Mouse (Mus musculus) layer of hippocampus, postnatal 25 days (tissue): ENCODE results near the gene 1700113H08Rik. TPM values are rescaled to one million over a fixed set of nuclear protein-coding genes. Genes with fewer than 3 reads are reported as not detected.

ENCODE experiments used
- DNase-seq, 2 experiments: peaks; one replicate each; pipeline ENCODE4 v3.0.0; 2022; ENCODE audit warnings: mixed read lengths in 2 of 2, low spot score in 1 of 2; ENCODE audit errors: extremely low spot score in 1 of 2
- total RNA-seq, 2 experiments: library from RNA; stranded (reverse); gene quantifications; 2 replicates each; pipeline ENCODE4 v1.2.3; 2021

1700113H08Rik gene
- total RNA-seq, 2 experiments from 2014 or later: not detected

DNA sequence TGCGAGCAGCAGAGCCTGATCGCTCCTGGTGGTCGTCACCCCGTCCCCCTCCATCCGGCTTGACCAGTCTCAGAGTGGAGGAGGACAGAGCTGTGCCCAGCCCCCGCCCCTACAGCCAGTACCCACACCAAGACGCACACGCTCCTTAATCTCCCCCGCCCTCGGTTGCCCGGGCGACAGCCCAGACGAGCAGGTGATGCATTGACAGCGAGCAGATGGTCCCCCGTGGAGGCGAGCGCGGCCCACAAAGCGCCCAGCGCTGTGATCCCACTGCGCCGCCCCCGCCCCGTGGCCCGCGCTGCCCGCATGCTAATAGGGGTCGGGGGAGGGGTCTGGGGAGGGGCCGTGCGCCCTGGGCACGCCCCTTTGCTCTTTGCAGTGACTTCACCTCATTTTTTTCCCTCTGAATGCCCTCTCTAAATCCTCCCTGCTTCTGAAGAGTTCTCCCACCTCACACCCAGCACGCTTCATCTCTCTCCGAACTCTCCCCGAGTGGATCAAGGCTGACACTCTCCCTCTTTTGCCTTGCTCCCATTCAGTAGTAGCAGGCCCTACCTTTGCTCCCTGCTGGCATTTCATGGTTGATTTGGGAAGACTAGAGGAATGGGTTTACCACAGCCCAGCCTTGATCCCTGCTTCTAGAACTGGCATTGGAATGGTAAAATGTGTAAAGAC is 543 bp downstream of the 1700113H08Rik start:
- peak; percentile 56 to 67 for DNase-seq

DNA sequence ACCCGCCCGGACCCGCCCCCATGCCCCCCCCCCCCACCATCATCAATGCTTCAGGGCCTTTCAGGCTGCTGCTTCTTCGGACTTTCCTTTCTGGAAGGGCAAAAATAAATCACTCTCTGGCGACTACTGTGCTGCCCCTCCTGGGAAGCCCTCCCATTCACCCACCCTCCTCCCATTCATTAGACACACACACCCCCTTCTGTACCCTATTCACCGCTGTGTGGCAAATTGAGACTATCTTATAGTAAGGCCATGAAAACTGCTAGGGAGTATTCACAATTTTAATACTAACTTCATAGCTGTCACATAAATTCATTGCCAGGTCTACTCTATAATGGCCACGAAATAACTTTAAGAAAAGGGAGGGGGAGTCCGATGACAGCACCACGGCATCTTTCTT is 1.1 kb downstream of the 1700113H08Rik start:
- no peak for DNase-seq

DNA sequence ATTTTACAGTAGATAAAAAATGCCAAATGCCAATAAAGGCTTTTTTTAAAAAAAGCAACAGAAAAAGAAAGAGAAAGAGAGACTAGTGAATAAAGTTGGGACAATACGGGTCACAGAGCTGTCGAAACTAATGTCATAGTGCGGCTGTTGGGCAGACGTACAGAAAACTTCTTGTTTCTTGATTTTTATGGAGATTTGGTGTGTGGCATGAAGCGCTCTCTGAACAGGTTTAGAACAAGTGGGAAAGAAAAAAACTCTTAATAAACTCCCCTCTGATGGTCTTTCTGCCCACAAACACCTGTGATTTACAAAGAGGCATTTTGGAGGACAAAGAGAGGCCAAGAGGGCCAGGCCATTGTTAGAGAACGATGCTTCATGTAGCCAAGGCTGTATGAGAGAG is 1.6 kb downstream of the 1700113H08Rik start:
- no peak for DNase-seq

DNA sequence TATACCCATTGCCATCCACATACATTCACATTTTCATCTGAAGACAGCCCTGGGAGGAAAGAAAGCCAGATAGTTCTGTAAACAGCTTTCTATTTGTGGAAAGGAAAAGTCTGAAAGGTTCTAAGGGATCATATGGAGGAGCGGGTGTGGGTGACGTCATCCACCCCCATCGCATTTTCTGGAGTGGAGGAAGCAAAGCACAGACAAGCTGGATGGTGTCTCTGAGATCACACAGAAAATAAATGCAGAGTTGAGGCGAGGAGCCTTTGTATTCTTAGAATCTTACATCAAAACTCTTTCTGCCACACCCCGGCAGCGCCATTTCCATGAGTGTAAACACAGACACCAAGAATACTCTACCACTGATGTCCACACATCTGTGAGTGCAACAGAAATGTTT is 26.4 kb downstream of the 1700113H08Rik start:
- DNase-seq: peak in 1 of 2 experiments; percentile 37

DNA sequence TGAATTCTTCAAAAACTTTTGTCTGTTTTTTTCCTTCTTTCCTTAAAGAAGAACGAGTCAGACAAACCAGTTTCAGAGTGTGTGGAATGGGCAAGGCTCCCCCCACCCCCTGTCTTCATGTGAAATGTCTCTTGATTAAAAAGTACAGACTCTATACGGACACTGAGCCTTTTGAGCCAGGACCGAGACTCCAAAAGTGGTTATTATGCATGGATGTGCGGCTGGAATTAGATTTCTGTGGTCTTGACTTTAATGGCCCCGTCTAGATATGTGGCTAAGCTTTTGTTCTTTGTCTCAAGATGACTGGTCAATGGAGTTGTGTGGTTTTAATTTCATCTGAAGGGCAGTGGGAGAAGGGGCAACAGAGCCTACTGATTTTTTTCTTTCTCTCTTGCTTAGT is 29.8 kb downstream of the 1700113H08Rik start:
- no peak for DNase-seq

DNA sequence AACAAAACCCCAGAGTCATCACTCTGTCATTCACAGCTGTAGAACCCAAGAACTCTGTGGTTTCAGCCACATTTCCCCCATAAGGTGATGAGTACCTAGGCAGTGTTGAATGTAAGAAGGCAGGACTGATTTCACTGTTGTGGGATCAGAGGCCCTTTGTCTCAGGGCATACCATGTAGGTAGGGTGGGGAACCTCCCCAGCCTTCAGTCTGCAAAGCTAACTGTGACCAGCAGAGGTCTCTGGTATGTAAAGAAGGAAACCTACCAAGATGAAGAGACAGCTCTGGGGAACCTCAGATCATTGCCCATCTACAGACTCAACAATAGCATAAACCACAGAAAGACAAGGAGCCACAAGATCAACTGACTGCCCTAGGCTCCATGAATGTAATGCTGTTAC is 36.4 kb downstream of the 1700113H08Rik start:
- peak in 1 of 2 experiments; percentile 55 for DNase-seq

DNA sequence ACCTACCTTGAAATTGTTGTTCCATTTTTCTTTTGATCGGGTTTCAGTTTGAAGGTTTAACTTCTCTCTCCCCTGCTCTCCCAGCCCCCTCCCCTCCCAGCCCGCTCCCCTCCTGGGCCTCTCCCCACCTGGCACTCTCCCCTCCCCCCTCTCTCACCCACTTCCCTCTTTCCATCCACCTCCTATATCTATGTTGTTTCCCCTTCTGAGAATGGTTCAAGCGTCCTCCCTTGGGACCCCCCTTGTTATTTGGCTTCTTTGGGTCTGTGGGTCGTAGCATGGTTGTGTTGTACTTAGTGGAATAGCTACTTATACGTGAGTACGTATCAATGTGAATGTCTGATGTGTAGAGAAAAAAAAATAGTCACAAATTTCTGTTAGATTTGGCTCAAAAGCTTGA is 40.9 kb downstream of the 1700113H08Rik start:
- DNase-seq: no peak

DNA sequence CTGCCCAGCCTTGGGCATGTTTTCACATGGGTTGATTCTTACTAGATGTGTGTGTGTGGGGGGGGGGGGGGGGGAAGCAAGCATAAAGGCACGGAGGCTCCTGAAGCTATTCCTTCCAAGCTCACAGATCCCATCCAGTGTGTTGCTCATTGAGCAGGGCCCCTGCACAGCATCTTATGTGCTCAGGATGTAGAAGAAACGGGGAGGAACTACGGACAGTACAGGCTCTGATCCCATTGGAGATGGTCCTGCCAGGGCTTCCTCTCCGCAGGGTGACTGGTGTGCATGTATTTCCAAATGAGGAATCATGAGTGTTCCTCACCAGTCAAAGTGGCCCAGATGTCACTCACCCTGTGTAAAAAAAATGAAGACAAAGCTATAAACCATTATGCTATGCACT is 42.8 kb downstream of the 1700113H08Rik start:
- no peak for DNase-seq

DNA sequence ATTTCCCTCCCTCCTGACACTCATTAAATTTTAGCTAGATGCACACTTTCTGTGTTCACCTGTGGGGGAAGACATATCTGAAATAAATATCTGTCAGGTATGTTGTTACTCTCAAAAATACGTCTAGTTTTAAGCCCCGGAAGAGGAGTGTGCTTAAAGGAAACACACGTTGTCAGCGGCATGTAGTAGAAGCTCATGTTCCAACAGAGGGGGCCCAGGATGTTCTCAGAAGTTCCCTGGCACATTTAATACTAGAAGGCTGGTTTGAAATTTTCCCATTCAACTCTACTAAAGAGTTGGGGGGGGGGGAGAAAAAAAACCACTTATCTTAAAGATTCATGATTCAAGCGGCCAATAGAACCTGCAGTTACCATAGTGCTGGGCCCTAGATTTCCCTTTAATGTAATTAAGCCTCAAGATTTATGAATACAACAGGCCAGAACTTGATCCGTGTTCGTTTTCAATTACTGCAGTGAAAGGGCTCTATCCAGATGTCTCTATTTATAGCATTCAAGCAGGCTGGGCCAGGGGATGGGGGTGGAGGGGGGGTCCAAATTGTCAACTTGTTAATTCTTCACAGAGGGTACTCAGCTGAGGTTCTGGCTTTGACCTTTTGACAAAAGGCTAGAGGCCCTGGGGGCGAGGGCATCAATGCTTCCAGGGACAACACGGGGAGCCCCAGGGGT is 43.6 kb downstream of the 1700113H08Rik start:
- DNase-seq: no peak

DNA sequence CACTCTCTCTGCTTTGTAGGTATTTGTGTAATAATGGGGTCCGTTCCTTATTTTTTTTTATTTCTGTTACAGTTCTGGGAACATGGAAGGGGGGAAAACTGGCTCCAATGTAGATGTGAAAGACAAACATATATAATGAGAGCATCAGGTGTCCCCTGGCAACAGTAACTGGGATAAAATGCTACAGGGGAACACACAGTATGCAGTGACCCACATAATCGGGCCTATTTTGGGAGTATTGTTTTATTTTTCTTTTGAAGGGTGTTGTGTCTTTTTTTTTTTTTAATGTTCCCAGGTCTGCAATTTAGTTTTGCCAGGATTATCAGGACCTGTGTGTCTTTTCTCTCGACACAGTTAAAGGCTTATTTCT is 44.1 kb downstream of the 1700113H08Rik start:
- no peak for DNase-seq

DNA sequence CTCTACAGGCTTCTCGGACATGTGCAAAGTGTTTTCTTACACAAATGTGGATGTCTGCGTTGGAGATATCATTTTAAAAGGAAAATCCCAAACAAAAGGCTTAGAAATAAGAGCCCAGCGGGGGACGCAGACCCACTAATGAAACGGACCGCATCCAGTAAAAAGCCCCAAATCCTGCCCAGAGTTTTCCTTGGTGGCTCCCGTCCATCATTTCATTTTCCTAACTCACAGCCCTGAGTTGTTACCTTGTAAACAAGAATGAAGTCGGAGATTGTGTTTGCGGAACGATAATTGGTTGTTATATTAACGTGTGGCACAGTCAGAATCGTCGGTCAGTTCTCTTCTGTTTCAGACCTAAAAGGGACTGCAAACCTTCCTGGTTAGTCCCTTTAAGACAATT is 44.6 kb downstream of the 1700113H08Rik start:
- DNase-seq: no peak

DNA sequence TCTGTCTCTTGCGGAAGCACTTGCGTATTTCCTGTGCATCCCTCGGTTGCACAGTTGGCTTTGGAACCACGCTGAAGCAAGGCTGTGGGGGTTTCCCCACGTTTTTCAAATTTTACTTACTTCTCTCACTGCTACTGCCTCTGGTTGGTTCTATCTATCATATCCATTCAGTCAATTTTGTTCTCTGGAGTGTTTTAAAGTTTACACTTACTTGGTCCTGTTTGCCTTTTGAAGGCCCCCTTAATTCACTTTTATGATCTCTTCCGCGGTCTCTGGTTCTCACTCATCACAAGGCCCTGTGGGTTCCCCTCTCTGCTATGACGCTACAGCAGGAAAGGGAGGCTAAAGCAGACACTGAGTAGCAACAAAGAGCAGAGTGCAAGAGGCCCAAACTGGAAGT is 45.4 kb downstream of the 1700113H08Rik start:
- no peak for DNase-seq

DNA sequence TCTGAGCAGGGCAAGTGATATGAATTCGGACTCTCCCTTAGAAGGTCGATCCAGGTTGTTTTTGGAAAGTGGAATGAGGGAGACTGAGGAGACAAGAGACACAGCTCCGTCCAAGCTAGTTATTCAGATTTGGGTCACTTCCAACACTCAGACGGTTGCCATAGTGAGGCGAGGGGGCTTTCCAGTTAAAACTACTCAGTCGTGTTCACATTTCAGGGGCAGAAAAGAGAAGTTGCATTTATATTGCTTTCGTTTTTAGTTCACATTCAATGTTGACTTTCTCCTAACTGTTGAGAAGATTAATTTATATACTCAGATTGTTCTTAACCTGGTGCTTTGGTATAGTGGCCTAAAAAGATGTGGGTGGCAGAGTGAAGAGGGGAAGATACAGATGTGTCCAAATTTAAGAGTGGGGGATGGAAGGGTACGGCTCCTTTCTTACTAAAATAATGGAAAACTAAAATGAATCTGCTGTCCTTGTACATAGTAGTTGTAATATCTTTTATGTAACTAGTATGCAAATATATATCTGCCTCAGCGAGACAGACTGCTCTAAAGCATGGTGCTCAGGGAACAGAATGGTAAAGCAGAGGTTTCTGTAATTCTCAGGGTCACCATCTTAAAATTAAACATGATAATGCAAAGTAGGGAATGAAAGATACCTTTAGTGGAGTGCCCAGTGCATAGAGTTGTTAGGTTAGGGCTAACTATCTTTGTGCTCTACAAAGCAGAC is 49.9 kb downstream of the 1700113H08Rik start:
- no peak for DNase-seq

DNA sequence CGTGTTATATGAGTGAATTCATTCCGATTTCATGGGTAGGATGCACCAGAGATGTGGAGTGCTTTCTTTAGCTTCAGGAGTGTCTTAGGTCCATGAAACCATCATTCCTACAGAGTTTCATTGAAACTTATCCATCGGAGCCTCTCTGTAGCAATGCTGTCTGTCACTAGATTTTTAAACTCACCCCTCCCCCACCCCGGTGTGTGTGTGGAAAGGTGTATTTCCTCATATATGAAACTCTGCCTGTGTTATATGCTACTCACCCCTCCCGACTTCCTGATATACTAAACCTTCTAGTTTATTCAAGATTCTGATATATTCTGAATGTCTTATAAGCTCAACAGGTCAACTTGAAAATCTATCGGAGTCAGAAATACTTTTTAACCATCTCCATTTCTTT is 50.5 kb downstream of the 1700113H08Rik start:
- no peak for DNase-seq

DNA sequence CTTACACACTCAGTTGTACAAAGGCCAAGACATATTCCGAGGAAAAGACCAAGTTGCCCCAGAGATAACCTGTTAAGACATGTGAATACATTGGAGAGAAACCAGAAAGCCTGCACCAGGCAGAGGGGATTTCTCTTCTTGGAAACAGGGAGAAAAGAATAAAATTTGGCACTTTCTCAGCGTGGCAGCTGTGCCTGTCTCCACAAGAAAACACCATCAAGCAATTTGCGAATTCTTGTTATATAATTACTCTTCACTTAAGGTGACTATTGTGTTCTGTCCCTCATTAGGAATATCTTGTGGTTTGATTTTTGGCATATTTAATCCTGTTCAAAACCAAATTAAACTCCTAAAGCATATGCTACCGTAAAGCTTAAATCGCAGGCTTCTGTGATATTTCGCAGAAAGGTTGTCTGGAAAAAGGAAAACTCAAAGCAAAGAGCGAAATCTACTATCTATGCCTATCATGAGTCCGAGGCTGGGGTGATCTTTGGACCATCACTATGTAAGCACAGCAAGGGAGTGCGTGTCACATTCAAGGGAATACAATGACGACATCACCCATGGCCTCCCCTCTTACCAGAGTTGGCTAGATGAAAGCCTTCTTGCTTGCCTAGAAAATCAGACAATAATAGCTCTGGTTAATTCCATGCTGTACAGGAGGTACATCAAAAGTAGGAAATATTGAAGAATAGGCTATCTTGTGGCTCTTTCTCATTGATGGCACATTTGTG is 51.4 kb downstream of the 1700113H08Rik start:
- DNase-seq: peak in 1 of 2 experiments; percentile 24

DNA sequence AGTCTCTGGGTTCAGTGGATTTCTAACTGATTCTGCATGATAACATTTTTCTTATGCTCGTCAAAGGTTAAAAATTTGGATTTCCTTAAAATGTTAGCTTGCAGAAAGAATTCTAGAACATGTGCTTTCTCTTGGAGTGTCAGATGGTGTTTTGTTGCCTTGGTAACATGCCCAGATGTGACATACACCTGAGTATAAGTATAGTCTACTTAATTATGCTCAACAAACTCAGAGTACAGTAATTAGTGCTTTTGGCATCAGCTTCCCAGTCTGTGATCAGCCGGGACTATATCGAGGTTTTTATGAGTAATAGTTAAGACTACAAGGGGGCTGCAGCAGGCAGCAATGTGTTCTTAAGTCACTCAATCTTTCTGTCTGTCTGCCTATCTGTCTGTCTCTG is 53.1 kb downstream of the 1700113H08Rik start:
- DNase-seq: no peak

DNA sequence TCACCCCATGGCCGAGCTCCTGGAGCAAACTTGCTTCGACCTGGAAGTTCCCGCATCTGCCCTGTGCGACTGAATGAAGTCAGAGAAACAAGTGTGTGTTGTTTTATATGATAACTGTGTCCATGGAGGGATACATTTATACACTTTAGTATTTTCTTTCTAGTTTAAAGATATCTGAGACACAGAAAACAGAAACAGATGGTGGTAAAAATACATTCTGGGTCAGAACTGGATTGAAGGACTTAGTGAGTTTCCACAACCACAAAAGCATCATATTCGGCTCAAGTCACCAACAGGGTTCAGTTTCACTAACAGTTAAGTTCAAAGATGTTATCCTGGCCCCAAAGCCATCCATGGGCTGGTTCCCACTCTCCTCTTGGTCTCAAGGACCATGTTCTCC is 67.2 kb downstream of the 1700113H08Rik start:
- DNase-seq: no peak

DNA sequence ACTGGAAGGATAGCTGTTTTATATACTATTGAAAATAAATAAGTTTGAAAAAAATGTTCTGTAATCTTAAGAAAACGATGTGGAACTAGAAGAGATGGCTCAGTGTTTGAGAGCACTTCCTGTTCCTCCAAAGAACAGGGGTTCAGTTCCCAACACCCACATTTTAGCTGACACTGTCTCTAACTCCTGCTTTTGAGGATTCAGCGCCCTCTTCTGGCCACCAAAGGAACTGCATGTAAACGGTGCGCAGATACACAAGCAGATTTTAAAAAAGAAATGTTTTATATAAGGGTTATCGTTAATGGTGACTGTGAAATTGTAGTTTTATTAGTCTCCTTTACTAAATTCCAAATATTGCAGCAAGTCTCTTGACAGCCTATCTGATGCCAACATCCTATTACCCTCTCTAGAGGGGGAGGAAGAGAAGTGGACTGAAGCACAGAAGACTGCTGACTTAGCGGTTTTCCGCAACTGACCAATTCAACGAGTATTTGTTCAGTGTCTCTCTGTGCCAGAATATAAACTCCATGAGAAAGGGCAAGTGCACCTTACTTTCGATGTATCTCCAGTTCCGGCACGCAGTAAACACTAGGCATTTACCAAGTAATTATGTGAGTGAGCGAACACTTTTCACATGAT is 68.5 kb downstream of the 1700113H08Rik start:
- no peak for DNase-seq

DNA sequence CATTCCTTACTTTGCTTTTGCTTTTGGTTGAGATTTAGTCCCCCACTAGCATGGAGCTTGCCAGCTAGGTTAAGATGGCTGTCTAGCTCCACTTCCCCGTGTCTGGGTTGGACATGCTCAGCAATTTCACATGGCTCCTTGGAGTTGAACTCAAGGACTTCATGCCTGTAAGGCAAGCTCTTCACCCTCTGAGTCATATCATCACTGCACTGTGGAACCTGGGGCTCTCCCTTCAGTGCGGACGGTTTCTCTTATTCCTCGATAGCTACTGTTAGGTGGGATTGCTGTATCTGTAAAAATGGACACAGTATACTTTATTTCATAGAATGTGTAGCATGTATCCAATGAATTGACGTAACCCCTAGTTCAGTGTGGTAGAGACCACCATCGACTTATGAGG is 93.2 kb downstream of the 1700113H08Rik start:
- DNase-seq: no peak

DNA sequence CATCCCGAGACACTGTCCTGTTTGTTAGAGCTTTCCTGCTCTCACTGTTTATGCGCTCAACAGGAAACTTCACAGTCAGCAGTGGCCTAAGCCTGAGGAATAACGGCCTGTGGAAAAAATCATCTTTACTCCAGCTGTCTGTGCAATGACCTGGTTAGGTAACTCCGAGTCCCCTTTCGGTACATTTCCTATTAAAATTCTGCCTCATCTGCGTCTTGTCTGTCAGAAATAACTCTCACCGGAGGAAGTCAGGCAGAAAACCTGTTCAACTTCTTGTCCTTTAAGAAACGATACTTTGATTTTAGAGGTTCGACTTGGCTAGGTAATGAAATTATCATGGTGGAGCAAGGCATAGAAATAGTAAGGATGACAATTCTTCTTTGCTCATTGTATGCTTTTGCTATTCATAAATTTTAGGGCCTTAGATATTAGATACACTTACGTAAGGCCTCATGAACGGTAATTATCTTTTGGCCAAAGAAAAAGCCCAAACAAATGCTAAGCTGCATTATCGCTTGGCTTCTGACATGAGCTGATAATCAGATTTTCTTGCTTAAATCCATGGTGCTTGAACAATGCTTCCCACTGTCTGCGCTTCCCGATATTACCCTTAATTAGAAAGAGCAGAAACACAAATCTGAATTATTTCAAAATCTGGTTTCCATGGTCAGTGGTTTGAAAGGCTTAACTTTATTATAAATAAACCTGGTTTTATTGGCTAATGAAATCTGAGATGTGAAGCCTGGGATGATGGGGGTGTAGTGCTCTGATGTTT is 96.1 kb downstream of the 1700113H08Rik start:
- no peak for DNase-seq
